Mouse (Mus musculus) cerebellum, adult 9-11 months (tissue): Measurements from ENCODE around the gene Scnm1.

ENCODE experiments used
- DNase-seq: peaks from one replicate; pipeline ENCODE4 v3.0.0; 2022

The Scnm1 gene

DNA sequence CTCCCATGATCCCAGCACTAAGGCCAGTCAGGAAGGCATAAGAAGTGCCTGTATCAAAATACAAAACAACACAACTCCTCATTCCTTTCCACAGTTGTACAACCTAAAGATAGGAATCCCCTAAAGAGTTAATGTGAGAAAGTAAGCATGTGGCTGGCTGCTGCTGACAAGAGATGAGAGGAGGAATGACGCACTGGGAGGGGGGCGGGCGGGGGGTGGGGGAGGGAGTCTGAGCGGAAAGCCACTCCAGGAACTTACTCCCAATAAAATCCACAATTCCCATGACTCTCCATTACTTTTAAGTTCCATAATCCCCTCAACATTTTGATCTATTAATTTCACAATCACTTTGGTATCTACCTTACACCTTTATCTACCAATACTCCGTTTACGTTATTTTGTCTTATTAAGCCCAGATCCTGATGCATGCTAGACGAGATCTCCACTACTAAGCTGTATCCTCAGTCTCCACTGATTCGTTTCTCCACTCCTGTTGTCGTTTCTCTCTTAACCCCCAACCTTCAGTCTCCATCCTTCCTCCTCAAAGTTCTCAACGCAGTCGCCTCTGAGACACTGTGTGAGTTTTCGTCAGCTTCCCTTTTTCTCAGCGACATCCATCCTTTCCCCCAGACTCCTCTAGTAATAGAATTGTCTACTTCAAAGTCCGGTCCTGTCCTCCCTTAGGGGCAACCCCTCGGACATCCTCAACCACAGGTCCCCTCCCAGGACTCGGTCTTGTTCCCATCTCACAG, 28.0 kb downstream of the Scnm1 start:
- DNase-seq = no peak

DNA sequence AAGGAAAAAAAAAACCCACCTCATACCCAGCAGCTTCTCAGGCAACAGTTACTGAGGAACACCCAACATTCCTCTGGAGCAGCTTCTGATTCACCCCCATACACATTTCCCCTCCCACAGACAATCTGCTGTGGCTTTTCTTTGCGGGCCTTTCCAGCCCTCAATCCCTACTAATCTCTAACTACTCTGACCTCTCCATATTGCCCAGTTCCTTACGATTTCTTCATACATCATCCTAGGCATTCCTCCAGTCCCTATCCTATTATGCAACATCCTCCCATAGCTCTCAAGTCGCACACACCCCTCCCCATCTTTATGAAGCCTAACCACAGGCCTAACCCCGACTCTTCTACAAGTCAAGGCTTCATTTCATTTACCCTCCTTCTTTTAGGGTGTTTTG, 28.7 kb downstream of the Scnm1 start:
- DNase-seq = no peak

DNA sequence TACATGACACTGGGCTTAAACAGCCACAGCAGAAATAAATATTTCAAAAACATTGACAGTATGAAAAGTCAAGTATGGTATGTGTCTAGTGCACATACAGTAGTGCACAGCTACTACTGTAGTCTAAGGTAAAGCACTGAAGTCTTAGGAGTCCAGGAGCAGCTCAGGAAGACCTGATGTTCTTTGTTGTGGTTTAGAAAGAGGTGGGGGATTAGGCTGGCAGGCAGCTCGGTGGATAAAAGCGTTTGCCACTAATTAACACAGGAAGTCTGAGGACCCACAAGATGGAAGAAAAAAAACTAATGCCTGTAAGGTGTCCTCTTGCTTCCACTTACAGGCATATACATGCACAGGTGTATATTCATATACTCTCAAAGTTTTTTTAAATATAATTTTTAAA, 33.0 kb downstream of the Scnm1 start:
- no peak for DNase-seq

DNA sequence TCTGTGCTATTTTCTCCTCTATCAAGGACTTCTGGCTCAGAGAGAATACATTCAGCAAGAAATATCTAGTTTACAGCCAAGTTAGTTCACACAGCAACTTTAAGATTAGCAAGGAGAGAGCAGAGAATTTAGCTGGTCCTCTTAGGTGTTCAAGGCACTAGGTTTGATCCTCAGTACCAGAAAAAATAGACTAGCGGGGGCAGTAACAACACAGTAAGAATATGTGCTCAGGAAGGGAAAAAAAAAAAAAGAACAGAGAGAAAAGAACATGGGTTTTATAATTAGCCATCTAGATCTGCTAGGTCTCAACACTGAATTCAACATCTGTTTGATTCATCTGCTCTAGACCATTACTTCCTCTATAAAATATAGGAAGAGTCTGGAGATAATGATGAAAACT, 45.7 kb downstream of the Scnm1 start:
- DNase-seq = no peak
